Mouse (Mus musculus) lung, postnatal 0 days (tissue): ENCODE measurements around the gene Cnbd2. TPM values are rescaled to one million over a fixed set of nuclear protein-coding genes. Genes with fewer than 3 reads are reported as not detected.

Experiments used
- ATAC-seq: fragments of 200-750 bp; cut with Nextera tagmentation; 2 replicates; pipeline ENCODE4 v1.8.0; 2017; ENCODE audit warnings: moderate library complexity
- DNase-seq: peaks from one replicate; pipeline ENCODE4 v3.0.0-alpha.2; 2016; ENCODE audit warnings: low spot score
- H3K27ac ChIP-seq: fragments of 300-500 bp; sonication (generic); 2 replicates; pipeline ENCODE4 v1.5.1; 2014; ENCODE audit warnings: antibody characterized with exemption, mild to moderate bottlenecking, low read length, mixed read lengths
- H3K27me3 ChIP-seq: fragments of 300-500 bp; sonication (generic); replicated peaks from 2 replicates; pipeline ENCODE4 v1.6.1; 2014; ENCODE audit warnings: low read length, mixed read lengths; ENCODE audit not compliant: insufficient read depth
- H3K36me3 ChIP-seq: fragments of 300-500 bp; sonication (generic); 2 replicates; pipeline ENCODE4 v1.6.1; 2014; ENCODE audit warnings: low read length, mixed read lengths; ENCODE audit not compliant: insufficient read depth
- H3K4me1 ChIP-seq: fragments of 300-500 bp; sonication (generic); 2 replicates; pipeline ENCODE4 v1.6.1; 2014; ENCODE audit warnings: antibody characterized with exemption, low read depth, low read length, mixed read lengths; ENCODE audit not compliant: insufficient read depth
- H3K4me2 ChIP-seq: fragments of 300-500 bp; sonication (generic); replicated peaks from 2 replicates; pipeline ENCODE4 v1.6.1; 2014; ENCODE audit warnings: low read depth, mild to moderate bottlenecking, low read length, moderate library complexity, mixed read lengths
- H3K4me3 ChIP-seq: fragments of 300-500 bp; sonication (generic); 2 replicates; pipeline ENCODE4 v1.5.1; 2014; ENCODE audit warnings: low read depth, low read length
- H3K9ac ChIP-seq: fragments of 300-500 bp; sonication (generic); replicated peaks from 2 replicates; pipeline ENCODE4 v1.6.1; 2014; ENCODE audit warnings: low read depth, mild to moderate bottlenecking
- H3K9me3 ChIP-seq: fragments of 300-500 bp; sonication (generic); 2 replicates; pipeline ENCODE4 v1.6.1; 2016; ENCODE audit warnings: low read length, mixed read lengths
- CTCF ChIP-seq: IDR thresholded peaks from 2 replicates; pipeline ENCODE4 v1.5.1; 2016; ENCODE audit warnings: antibody characterized with exemption, mild to moderate bottlenecking
- EP300 ChIP-seq: IDR thresholded peaks from 2 replicates; pipeline ENCODE4 v1.6.1; 2016; ENCODE audit warnings: antibody characterized with exemption, mild to moderate bottlenecking, control low read depth
- WGBS: fragments of 180-500 bp; shearing (Covaris S2); extraction: QIAGEN DNeasy Blood & Tissue Kit; methylation state at CpG from one replicate; pipeline ENCODE4 v1.1.7; 2014; 5-methylcytosine and 5-hydroxymethylcytosine counted together
- polyA plus RNA-seq: library from polyadenylated mRNA; unstranded; fragments of >200 nt; fragmentation: Nextera tagmentation; extraction: Ambion mirVana; gene quantifications from 2 replicates; pipeline ENCODE4 v1.2.1, GENCODE M21; 2015

The Cnbd2 gene
- polyA plus RNA-seq, 1 experiment from 2014 or later: 6.8 TPM

DNA sequence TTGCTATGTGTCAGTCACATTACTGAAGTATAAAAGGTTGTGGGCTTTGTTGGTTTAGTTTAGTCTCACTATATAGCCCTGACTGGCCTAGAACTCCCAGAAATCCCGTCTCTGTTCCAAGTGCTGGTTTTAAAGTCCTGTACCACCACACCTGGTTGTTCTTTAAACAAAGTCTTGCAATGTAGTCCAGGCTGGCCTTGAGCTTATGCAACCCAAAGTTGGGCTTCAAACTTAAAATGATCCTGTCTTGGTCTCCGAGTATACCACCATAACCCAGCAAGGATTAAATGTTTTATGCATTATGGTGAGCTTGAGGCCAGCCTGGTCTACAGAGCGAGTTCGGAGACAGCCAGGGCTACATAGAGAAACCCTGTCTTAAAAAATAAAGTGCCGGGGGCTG, 2.2 kb upstream of the Cnbd2 start:
- Histone ChIP-seq H3K4me2 (no peak overlapping the region), H3K9me3 (no peaks in the 10 kb centered on the region), H3K9ac (no peak overlapping the region), H3K36me3 (no peaks in the 10 kb centered on the region; the same call in 1 of the 2 replicates), H3K4me1 (0 out of 2 replicates have a peak, but pooled peaks cover 3% of the 10 kb centered on the region), H3K4me3 (no peak overlapping the region), H3K27me3 (no peaks in the 10 kb centered on the region), H3K27ac (no peak overlapping the region)
- no peak for DNase-seq
- no peak for TF ChIP-seq EP300
- no peak for TF ChIP-seq CTCF
- ATAC-seq: no peak
- 96% methylated on average over 5 of the region's 5 CpGs for WGBS

DNA sequence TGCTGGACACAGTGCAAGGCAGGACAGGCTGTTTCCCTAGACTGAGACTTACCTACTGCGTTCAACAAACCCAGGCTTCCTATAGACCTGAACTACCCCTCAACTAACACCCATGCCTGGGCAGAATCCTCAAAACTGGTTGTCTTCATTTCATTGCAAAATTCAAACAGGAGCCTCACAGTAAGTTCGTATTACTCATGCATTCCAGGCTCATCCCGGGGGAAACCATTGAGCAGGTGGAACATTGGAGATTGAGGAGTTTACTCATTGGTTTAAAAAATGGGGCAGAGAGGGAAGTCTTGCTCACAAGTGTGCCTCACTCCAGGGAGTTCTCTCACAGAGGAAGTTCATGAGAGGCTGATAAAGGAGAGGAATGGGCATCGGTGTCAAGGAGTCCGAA, 1.6 kb upstream of the Cnbd2 start:
- Histone ChIP-seq H3K9ac (no peak overlapping the region), H3K4me2 (no peak overlapping the region), H3K4me3 (no peak overlapping the region), H3K36me3 (no peaks in the 10 kb centered on the region), H3K4me1 (0 out of 2 replicates have a peak, but pooled peaks cover 3% of the 10 kb centered on the region), H3K27ac (no peak overlapping the region), H3K9me3 (no peaks in the 10 kb centered on the region), H3K27me3 (no peaks in the 10 kb centered on the region)
- WGBS: 89% methylated on average over 5 of the region's 5 CpGs
- ATAC-seq (no peak), DNase-seq (no peak)
- TF ChIP-seq CTCF (no peak), EP300 (no peak)

DNA sequence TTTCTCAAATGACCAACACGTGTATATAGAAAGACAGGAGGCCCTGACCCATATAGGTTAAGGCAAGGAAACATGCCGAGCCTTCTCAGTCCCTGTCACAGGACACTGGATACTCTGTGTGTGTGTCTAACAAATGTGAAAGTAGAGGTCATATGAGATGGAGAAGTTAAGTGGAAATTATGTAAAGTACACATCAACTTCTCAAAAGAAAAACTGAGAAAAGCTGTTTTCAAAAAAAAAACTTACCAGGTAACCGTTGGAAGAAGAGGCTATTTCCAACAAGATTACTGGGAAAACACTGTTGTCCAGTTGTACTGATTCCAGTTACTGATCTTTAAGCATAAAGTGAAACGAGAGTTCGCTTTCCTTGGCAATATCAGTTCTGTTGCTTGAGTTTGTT, 1.2 kb upstream of the Cnbd2 start:
- H3K27ac ChIP-seq: 0 out of 2 replicates have a peak overlapping the region, but pooled peaks have one; percentile 99

DNA sequence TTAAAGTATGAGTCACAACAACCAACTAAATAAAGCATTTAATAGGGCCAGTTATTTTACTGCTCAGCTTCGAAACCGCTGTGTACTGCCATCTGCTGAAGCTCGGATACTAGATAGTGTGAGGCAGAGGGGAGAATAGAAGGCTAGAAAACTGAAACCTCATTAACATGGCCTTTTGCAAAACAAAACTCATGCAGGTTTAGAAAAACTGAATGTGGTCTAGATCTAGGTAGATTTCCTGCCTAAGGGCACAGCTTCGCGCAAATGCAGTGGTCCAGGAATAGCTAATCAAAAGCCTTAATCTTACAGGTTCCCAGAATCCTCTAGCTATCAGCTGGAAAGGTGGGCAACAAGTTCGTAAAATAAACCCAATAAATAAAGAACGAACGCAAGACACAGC, 658 bp upstream of the Cnbd2 start:
- H3K4me1 ChIP-seq: 0 out of 2 replicates have a peak, but pooled peaks cover 3% of the 10 kb centered on the region
- peak overlapping the region; percentile 99 for H3K27ac ChIP-seq
- H3K4me2 ChIP-seq: peak overlapping the region; percentile 76
- peak overlapping the region; percentile 91 for H3K4me3 ChIP-seq
- no peaks in the 10 kb centered on the region for H3K27me3 ChIP-seq
- 22% methylated on average over 8 of the region's 8 CpGs for WGBS
- no peak for TF ChIP-seq CTCF
- H3K9ac ChIP-seq: peak overlapping the region; percentile 87
- no peaks in the 10 kb centered on the region for H3K36me3 ChIP-seq
- no peaks in the 10 kb centered on the region for H3K9me3 ChIP-seq
- ATAC-seq (no peak), DNase-seq (peak; percentile 20)

More for the DNA sequence above, 1.2 kb upstream of the Cnbd2 start:
- Histone ChIP-seq H3K9ac (no peak overlapping the region), H3K27me3 (no peaks in the 10 kb centered on the region), H3K4me3 (no peak overlapping the region), H3K36me3 (no peaks in the 10 kb centered on the region), H3K4me2 (no peak overlapping the region), H3K9me3 (no peaks in the 10 kb centered on the region), H3K4me1 (0 out of 2 replicates have a peak, but pooled peaks cover 3% of the 10 kb centered on the region)
- ATAC-seq: no peak
- no peak for TF ChIP-seq CTCF
- no peak for TF ChIP-seq EP300
- DNase-seq: no peak
- WGBS: 92% methylated on average over 5 of the region's 5 CpGs

DNA sequence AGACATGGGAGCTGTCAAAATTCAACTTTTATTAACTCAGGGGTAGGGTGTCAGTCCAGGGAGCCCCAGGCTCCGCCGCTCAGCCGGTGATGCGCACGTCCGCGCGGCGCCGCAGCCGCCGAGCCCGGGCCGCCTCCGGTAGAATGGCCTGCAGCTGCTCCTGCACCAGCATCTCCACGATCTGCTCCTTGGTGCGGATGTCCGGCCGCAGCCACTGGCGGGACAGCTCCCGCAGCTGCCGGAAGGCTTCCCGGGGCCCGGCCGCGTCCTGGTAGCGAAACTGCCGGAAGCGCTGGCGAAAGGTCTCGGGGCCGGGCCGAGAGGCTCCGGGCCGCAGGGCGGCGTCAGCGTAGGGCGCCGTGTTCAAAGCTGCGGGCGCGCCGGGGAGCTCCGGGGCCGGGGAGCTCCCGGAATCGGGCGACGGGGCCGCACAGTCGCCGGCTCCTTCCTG, 233 bp upstream of the Cnbd2 start:
- under 1% methylated on average over 45 of the region's 53 CpGs for WGBS
- TF ChIP-seq CTCF (no peak), EP300 (no peak)
- H3K4me3 ChIP-seq: peak overlapping the region; percentile 91

DNA sequence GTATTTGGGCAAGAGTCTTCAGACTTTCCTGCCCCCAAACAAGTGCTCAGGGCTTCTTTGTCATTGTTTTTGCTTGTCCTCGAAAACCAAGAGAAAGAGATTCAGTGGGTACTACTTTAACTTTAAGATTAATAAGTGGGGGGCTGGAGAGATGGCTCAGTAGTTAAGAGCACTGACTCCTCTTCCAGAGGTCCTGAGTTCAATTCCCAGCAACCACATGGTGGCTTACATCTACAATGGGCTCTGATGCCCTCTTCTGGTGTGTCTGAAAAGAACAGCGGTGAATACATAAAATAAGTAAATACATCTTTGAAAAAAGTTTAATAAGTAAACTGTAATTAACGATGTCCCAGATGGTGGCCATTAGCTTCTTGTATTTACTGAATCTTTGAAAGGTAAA, 1.1 kb downstream of the Cnbd2 start:
- no peak overlapping the region for H3K9ac ChIP-seq
- peak overlapping the region; percentile 76 for H3K4me2 ChIP-seq
- 44% methylated on average over 3 of the region's 3 CpGs for WGBS
- TF ChIP-seq CTCF: peak; percentile 35
- no peak for TF ChIP-seq EP300
- peak overlapping the region; percentile 91 for H3K4me3 ChIP-seq
- H3K27me3 ChIP-seq: no peaks in the 10 kb centered on the region
- ATAC-seq (no peak), DNase-seq (no peak)
- H3K9me3 ChIP-seq: no peaks in the 10 kb centered on the region
- no peak overlapping the region for H3K27ac ChIP-seq
- 0 out of 2 replicates have a peak, but pooled peaks cover 3% of the 10 kb centered on the region for H3K4me1 ChIP-seq
- no peaks in the 10 kb centered on the region for H3K36me3 ChIP-seq

More for the DNA sequence above, 233 bp upstream of the Cnbd2 start:
- Histone ChIP-seq H3K4me2 (peak overlapping the region; percentile 76), H3K9me3 (no peaks in the 10 kb centered on the region), H3K27me3 (no peaks in the 10 kb centered on the region), H3K27ac (peak overlapping the region; percentile 99), H3K4me1 (0 out of 2 replicates have a peak, but pooled peaks cover 3% of the 10 kb centered on the region), H3K9ac (peak overlapping the region; percentile 87), H3K36me3 (no peaks in the 10 kb centered on the region)
- ATAC-seq (peak; percentile 83), DNase-seq (peak; percentile 77)
